Mouse (Mus musculus): Measurements from ENCODE around the gene Cpa5.

Gene Cpa5

GRCm38 (mm10) chr6:30644462-30644861 lies 33.7 kb downstream of the Cpa5 start:
- no peak for DNase-seq (ENCODE audit: low read depth)

GRCm38 (mm10) chr6:30645379-30645778 lies 34.6 kb downstream of the Cpa5 start:
- no peak for DNase-seq (ENCODE audit: low read depth)

GRCm38 (mm10) chr6:30649651-30650296 lies 39.0 kb downstream of the Cpa5 start:
- DNase-seq (ENCODE audit: low read depth) = no peak

- no peak for DNase-seq (ENCODE audit: low read depth)
These were observed 41.8 kb downstream of the Cpa5 start for GRCm38 (mm10) chr6:30652425-30653188.

- DNase-seq (ENCODE audit: low read depth) = no peak
These were observed 42.7 kb downstream of the Cpa5 start for GRCm38 (mm10) chr6:30653518-30653917.

GRCm38 (mm10) chr6:30654402-30654859 lies 43.6 kb downstream of the Cpa5 start:
- DNase-seq (ENCODE audit: low read depth) = no peak

- DNase-seq (ENCODE audit: low read depth) = no peak
These were observed 44.1 kb downstream of the Cpa5 start for GRCm38 (mm10) chr6:30654932-30655331.

GRCm38 (mm10) chr6:30657279-30657678 lies 46.5 kb downstream of the Cpa5 start:
- peak; percentile 52 for DNase-seq (ENCODE audit: low read depth)

- DNase-seq (ENCODE audit: low read depth) = no peak
These were observed 47.8 kb downstream of the Cpa5 start for GRCm38 (mm10) chr6:30658619-30659018.

GRCm38 (mm10) chr6:30664776-30665175 lies 54.0 kb downstream of the Cpa5 start:
- no peak for DNase-seq (ENCODE audit: low read depth)

- DNase-seq (ENCODE audit: low read depth) = no peak
These were observed 54.5 kb downstream of the Cpa5 start for GRCm38 (mm10) chr6:30665296-30665695.

GRCm38 (mm10) chr6:30666043-30666442 lies 55.2 kb downstream of the Cpa5 start:
- no peak for DNase-seq (ENCODE audit: low read depth)

GRCm38 (mm10) chr6:30667585-30667984 lies 56.8 kb downstream of the Cpa5 start:
- no peak for DNase-seq (ENCODE audit: low read depth)

GRCm38 (mm10) chr6:30671696-30672095 lies 60.9 kb downstream of the Cpa5 start:
- no peak for DNase-seq (ENCODE audit: low read depth)

- no peak for DNase-seq (ENCODE audit: low read depth)
These were observed 63.2 kb downstream of the Cpa5 start for GRCm38 (mm10) chr6:30673764-30674561.

GRCm38 (mm10) chr6:30674714-30675280 lies 64.0 kb downstream of the Cpa5 start:
- DNase-seq (ENCODE audit: low read depth) = no peak

GRCm38 (mm10) chr6:30675281-30675771 lies 64.5 kb downstream of the Cpa5 start:
- DNase-seq (ENCODE audit: low read depth) = no peak

GRCm38 (mm10) chr6:30676506-30676905 lies 65.7 kb downstream of the Cpa5 start:
- no peak for DNase-seq (ENCODE audit: low read depth)

- DNase-seq (ENCODE audit: low read depth) = no peak
These were observed 66.8 kb downstream of the Cpa5 start for GRCm38 (mm10) chr6:30677591-30677990.

- no peak for DNase-seq (ENCODE audit: low read depth)
These were observed 67.7 kb downstream of the Cpa5 start for GRCm38 (mm10) chr6:30678482-30678881.

GRCm38 (mm10) chr6:30679567-30679966 lies 68.8 kb downstream of the Cpa5 start:
- no peak for DNase-seq (ENCODE audit: low read depth)

- DNase-seq (ENCODE audit: low read depth) = no peak
These were observed 69.6 kb downstream of the Cpa5 start for GRCm38 (mm10) chr6:30680442-30680841.

Measured in 416B (cell line).